Mouse (Mus musculus) thymus, postnatal 0 days (tissue): Measurements from ENCODE around the gene Mipol1. TPM values are rescaled to one million over a fixed set of nuclear protein-coding genes. Genes with fewer than 3 reads are reported as not detected.

Source experiments
- DNase-seq: peaks from one replicate; pipeline ENCODE4 v3.0.0-alpha.2; 2015; ENCODE audit warnings: low spot score
- polyA plus RNA-seq: library from polyadenylated mRNA; unstranded; fragments of >200 nt; fragmentation: Nextera tagmentation; extraction: Ambion mirVana; gene quantifications from 2 replicates; pipeline ENCODE4 v1.2.1, GENCODE M21; 2015

The Mipol1 gene
- polyA plus RNA-seq, 1 experiment from 2014 or later: 8.3 TPM

DNA sequence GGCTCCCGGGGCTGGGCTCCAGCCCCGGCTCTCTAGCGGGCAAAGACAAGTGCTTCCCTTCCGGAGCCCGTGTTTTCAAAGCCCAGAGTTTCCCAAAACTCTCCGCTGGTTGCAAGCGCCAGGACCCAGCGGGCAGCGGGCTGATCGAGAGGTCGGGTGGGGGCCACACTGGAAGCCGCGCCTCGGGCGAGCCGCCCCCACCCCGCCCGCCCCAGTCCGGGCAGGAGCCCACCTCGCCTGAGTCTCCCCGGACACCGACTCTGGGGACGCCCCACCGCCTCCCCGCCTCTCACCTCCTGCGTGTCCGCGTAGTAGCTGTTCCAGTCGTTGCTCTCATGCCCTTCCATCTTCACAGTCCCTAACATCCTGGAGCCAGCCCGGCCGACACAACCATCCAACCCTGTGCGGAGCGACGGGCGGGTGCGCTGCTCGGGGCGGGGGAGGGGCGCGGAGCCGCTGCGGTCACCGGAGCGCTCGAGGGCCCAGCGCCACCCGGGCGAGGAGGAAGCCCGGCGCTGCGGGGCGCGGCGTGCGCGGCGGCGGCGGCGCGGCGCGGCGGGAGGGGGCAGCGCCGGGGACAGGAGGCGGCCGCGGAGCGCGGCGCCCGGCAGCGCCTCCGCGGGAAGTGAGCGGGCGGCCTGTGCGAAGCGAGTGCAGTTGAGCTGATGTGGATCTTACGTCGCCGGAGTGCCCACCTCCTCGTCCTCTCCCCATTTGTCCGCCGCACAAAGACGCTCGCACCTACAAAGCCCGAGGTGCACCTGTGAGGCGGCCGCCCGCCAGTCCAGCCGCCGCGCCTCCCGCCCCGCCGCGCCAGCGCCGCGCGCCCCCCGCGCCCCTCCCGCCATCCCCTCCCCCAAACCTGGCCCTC lies 315.4 kb downstream of the Mipol1 start:
- no peak for DNase-seq

Other genes starting within 250 kb of the Mipol1 start
- 0.53 and 0.66 TPM in 2 replicates for gene Slc25a21, start 33.0 kb upstream of the Mipol1 start, polyA plus RNA-seq
- 64.7 and 72.1 TPM in 2 replicates for gene Prps1l3, start within 50 bp of the Mipol1 start, polyA plus RNA-seq